Mouse (Mus musculus) brain, embryonic 18.5 days (tissue): Measurements from ENCODE around the gene Synj2.

Experiments
- DNase-seq: peaks from one replicate; pipeline ENCODE4 v3.0.0-alpha.2; 2012; ENCODE audit warnings: low read depth, low spot score

The Synj2 gene

GRCm38 (mm10) chr17:5941230-5942043 is at the start of gene Synj2:
Synj2 (plus strand) TSS chr17:5941280.
- no peak for DNase-seq

- no peak for DNase-seq
Observed at GRCm38 (mm10) chr17:5891933-5892683, 49.0 kb upstream of the Synj2 start.

- DNase-seq, result no peak
Observed at GRCm38 (mm10) chr17:5893092-5893491, 48.0 kb upstream of the Synj2 start.

- DNase-seq, result no peak
Observed at GRCm38 (mm10) chr17:5893574-5894148, 47.4 kb upstream of the Synj2 start.

- no peak for DNase-seq
Observed at GRCm38 (mm10) chr17:5896066-5896465, 45.0 kb upstream of the Synj2 start.

GRCm38 (mm10) chr17:5896607-5897006 is 44.5 kb upstream of the Synj2 start:
- no peak for DNase-seq

GRCm38 (mm10) chr17:5897326-5898200 is 43.5 kb upstream of the Synj2 start:
- no peak for DNase-seq

- DNase-seq, result no peak
Observed at GRCm38 (mm10) chr17:5899251-5899650, 41.8 kb upstream of the Synj2 start.

- no peak for DNase-seq
Observed at GRCm38 (mm10) chr17:5901381-5901780, 39.7 kb upstream of the Synj2 start.

GRCm38 (mm10) chr17:5903630-5904301 is 37.3 kb upstream of the Synj2 start:
- no peak for DNase-seq

GRCm38 (mm10) chr17:5909681-5910080 is 31.4 kb upstream of the Synj2 start:
- DNase-seq, result no peak

- no peak for DNase-seq
Observed at GRCm38 (mm10) chr17:5911591-5911990, 29.5 kb upstream of the Synj2 start.

GRCm38 (mm10) chr17:5912797-5913196 is 28.3 kb upstream of the Synj2 start:
- no peak for DNase-seq

- no peak for DNase-seq
Observed at GRCm38 (mm10) chr17:5914217-5914616, 26.9 kb upstream of the Synj2 start.

GRCm38 (mm10) chr17:5921954-5922353 is 19.1 kb upstream of the Synj2 start:
- DNase-seq, result no peak

GRCm38 (mm10) chr17:5923281-5923680 is 17.8 kb upstream of the Synj2 start:
- no peak for DNase-seq

- DNase-seq, result no peak
Observed at GRCm38 (mm10) chr17:5924238-5924637, 16.8 kb upstream of the Synj2 start.

- DNase-seq, result no peak
Observed at GRCm38 (mm10) chr17:5926710-5927109, 14.4 kb upstream of the Synj2 start.

GRCm38 (mm10) chr17:5929031-5929430 is 12.0 kb upstream of the Synj2 start:
- no peak for DNase-seq

GRCm38 (mm10) chr17:5932161-5932560 is 8.9 kb upstream of the Synj2 start:
- no peak for DNase-seq
